9 mouse cellular contexts compared by ENCODE assay signal in the genomic region with DNA sequence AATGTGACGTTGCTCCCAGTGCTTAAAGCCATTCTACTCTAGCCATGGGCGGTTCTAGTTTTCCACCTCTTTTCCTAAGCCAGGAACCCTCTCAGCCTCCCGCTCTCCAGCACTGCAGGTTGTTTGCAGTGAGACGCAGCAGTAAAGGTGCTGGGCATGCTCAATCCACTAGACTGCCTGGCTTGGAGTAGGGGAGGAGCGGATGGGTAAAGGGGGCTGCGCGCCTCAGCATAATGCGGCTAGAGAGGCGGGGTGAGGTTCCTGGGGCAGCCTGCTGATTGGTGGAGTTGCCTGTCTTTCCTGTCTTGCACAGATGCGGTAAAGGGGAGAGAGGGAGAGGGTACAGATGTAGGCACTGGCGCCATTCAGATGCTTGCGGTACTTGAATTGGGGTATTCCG. TPM values are rescaled to one million over a fixed set of nuclear protein-coding genes. Genes with fewer than 3 reads are reported as not detected.
DNase-seq lines count a peak whose midpoint lies in the region; ATAC-seq and TF ChIP-seq lines count a peak whose summit lies in the region.
"Had no signal": no experiment of that assay in that cellular context is flagged by ENCODE, and none has a peak within 500 bp of the region (broad histone marks: within the 10 kb centered on the region; RNA-seq: fewer than 3 reads in every experiment).

No protein-coding gene starts in this region.

- no peak for TF ChIP-seq CTCF in heart, postnatal 0 days (IDR thresholded peaks at IDR 0.05; ENCODE audit: low read depth)

- H3K27ac ChIP-seq in forebrain, embryonic 14.5 days (ENCODE audit: low read depth, low read length), result peak overlapping the region; percentile 35
- H3K27ac ChIP-seq in heart, postnatal 0 days (ENCODE audit: low read depth), result 0 out of 2 replicates have a peak overlapping the region, but pooled peaks have one; percentile 95
- no peak overlapping the region for H3K27ac ChIP-seq in liver, embryonic 12.5 days
- no peak overlapping the region; the same call in 1 of the 2 replicates for H3K27ac ChIP-seq in neural tube, embryonic 11.5 days (ENCODE audit: low read depth, low read length)

- WGBS in forebrain, embryonic 14.5 days, result 0% methylated on average over 13 of the region's 13 CpGs
- WGBS in heart, postnatal 0 days, result 1% methylated on average over 13 of the region's 13 CpGs
- WGBS in liver, embryonic 12.5 days (ENCODE audit: insufficient replicate concordance), result 3% methylated on average over 13 of the region's 13 CpGs
- WGBS in neural tube, embryonic 11.5 days, result 1% methylated on average over 13 of the region's 13 CpGs

- peak; percentile 24 for DNase-seq in urinary bladder, adult 2 months (ENCODE audit: low spot score)
- DNase-seq in urinary bladder, postnatal 10 days (ENCODE audit: low spot score), result no peak
- DNase-seq in forebrain, embryonic 14.5 days (ENCODE audit: low spot score), result peak; percentile 94
- DNase-seq in heart, postnatal 0 days (ENCODE audit: low spot score), result peak; percentile 47
- peak; percentile 74 for DNase-seq in kidney, postnatal 10 days
- DNase-seq in neural tube, embryonic 11.5 days (ENCODE audit: low spot score), result peak; percentile 87
- peak; percentile 27 to 40 for DNase-seq in thymus, postnatal 10 days (ENCODE audit: low spot score in 2 of 2)

- H3K9ac ChIP-seq in forebrain, embryonic 14.5 days (ENCODE audit: low read length), result no peak overlapping the region
- no peak overlapping the region; the same call in 1 of the 2 replicates for H3K9ac ChIP-seq in heart, postnatal 0 days (replicated peaks; ENCODE audit: low read depth, low read length)
- H3K9ac ChIP-seq in liver, embryonic 12.5 days, result no peak overlapping the region
- no peak overlapping the region for H3K9ac ChIP-seq in neural tube, embryonic 11.5 days (ENCODE audit: low read length)

- peaks cover 10% of the 10 kb centered on the region for H3K4me1 ChIP-seq in forebrain, embryonic 14.5 days (ENCODE audit: control insufficient read depth, insufficient read depth, low read length)
- peaks cover 14% of the 10 kb centered on the region; the same call in 1 of the 2 replicates for H3K4me1 ChIP-seq in heart, postnatal 0 days (ENCODE audit: control insufficient read depth, insufficient read depth)
- H3K4me1 ChIP-seq in liver, embryonic 12.5 days, result peaks cover 9% of the 10 kb centered on the region; the same call in 1 of the 2 replicates
- peaks cover 11% of the 10 kb centered on the region for H3K4me1 ChIP-seq in neural tube, embryonic 11.5 days (ENCODE audit: control insufficient read depth, insufficient read depth, low read length)

- peak; percentile 67 for ATAC-seq in forebrain, embryonic 14.5 days
- peak; percentile 26; the same call in 1 of the 2 replicates for ATAC-seq in heart, postnatal 0 days (ENCODE audit: insufficient read depth, low read depth)
- ATAC-seq in liver, embryonic 12.5 days, result no peak
- peak; percentile 57 for ATAC-seq in neural tube, embryonic 11.5 days (ENCODE audit: insufficient read depth, low FRiP score, low TSS enrichment)

- H3K9me3 ChIP-seq in forebrain, embryonic 14.5 days (replicated peaks; ENCODE audit: control insufficient read depth, low read length), result no peaks in the 10 kb centered on the region
- no peaks in the 10 kb centered on the region for H3K9me3 ChIP-seq in heart, postnatal 0 days (replicated peaks; ENCODE audit: control insufficient read depth, low read length)
- no peaks in the 10 kb centered on the region for H3K9me3 ChIP-seq in liver, embryonic 12.5 days (replicated peaks)
- H3K9me3 ChIP-seq in neural tube, embryonic 11.5 days (ENCODE audit: control insufficient read depth, low read length), result no peaks in the 10 kb centered on the region

- H3K27me3 ChIP-seq in forebrain, embryonic 14.5 days (replicated peaks; ENCODE audit: control insufficient read depth, insufficient read depth, low read length), result no peaks in the 10 kb centered on the region
- peaks cover 11% of the 10 kb centered on the region for H3K27me3 ChIP-seq in heart, postnatal 0 days (ENCODE audit: control insufficient read depth, insufficient read depth, low read length)
- peaks cover 71% of the 10 kb centered on the region for H3K27me3 ChIP-seq in liver, embryonic 12.5 days (replicated peaks)
- H3K27me3 ChIP-seq in neural tube, embryonic 11.5 days (ENCODE audit: control insufficient read depth, insufficient read depth, low read length), result no peaks in the 10 kb centered on the region

- TF ChIP-seq EP300 in heart, postnatal 0 days (IDR thresholded peaks at IDR 0.05; ENCODE audit: low read depth), result no peak

- H3K36me3 ChIP-seq in forebrain, embryonic 14.5 days (ENCODE audit: control insufficient read depth, insufficient read depth, low read length), result peaks cover 7% of the 10 kb centered on the region; the same call in 1 of the 2 replicates
- H3K36me3 ChIP-seq in heart, postnatal 0 days (replicated peaks; ENCODE audit: control insufficient read depth, insufficient read depth, low read length), result no peaks in the 10 kb centered on the region
- peaks cover 12% of the 10 kb centered on the region for H3K36me3 ChIP-seq in liver, embryonic 12.5 days
- peaks cover 6% of the 10 kb centered on the region; the same call in 1 of the 2 replicates for H3K36me3 ChIP-seq in neural tube, embryonic 11.5 days (ENCODE audit: control insufficient read depth, insufficient read depth, low read length)

- H3K4me3 ChIP-seq in forebrain, embryonic 14.5 days (ENCODE audit: low read depth, low read length), result peak overlapping the region; percentile 74
- H3K4me3 ChIP-seq in heart, postnatal 0 days (ENCODE audit: low read depth, low read length), result peak overlapping the region; percentile 78
- peak overlapping the region; percentile 23 for H3K4me3 ChIP-seq in liver, embryonic 12.5 days
- H3K4me3 ChIP-seq in neural tube, embryonic 11.5 days (ENCODE audit: low read depth, low read length), result peak overlapping the region; percentile 59

- H3K4me2 ChIP-seq in forebrain, embryonic 14.5 days (ENCODE audit: low read length), result peak overlapping the region; percentile 88
- peak overlapping the region; percentile 90 for H3K4me2 ChIP-seq in heart, postnatal 0 days (ENCODE audit: low read depth, low read length)
- H3K4me2 ChIP-seq in liver, embryonic 12.5 days, result peak overlapping the region; percentile 72
- peak overlapping the region; percentile 91 for H3K4me2 ChIP-seq in neural tube, embryonic 11.5 days (ENCODE audit: low read depth)

RNA-seq across cellular contexts. Expression of a gene that starts 1.6 kb away (rescaled TPM):
- polyA plus RNA-seq in urinary bladder, adult 2 months (2012; rRNA removed), result 6.6 and 7.7 TPM in 2 replicates
- 6.3 and 7.7 TPM in 2 replicates for polyA plus RNA-seq in forebrain, embryonic 14.5 days (2014; fragmentation: Nextera tagmentation; extraction: Ambion mirVana)
- 40.0 and 66.6 TPM in 2 replicates for total RNA-seq in heart, postnatal 0 days (2014; rRNA removed; ENCODE audit: low replicate concordance)
- polyA plus RNA-seq in heart, postnatal 0 days (2015; fragmentation: Nextera tagmentation; extraction: Ambion mirVana), result 4.4 and 4.7 TPM in 2 replicates
- polyA plus RNA-seq in liver, embryonic 12.5 days (2016; fragmentation: Nextera tagmentation; extraction: Ambion mirVana), result 1.8 and 1.9 TPM in 2 replicates
- polyA plus RNA-seq in neural tube, embryonic 11.5 days (2014; fragmentation: Nextera tagmentation; extraction: Ambion mirVana), result 11.5 TPM in 2 replicates

RNA-seq across cellular contexts. Expression of a gene that starts 23.5 kb away (rescaled TPM):
- 28.6 and 30.3 TPM in 2 replicates for polyA plus RNA-seq in urinary bladder, adult 2 months (2012; rRNA removed)
- 4.0 and 4.2 TPM in 2 replicates for polyA plus RNA-seq in forebrain, embryonic 14.5 days (2014; fragmentation: Nextera tagmentation; extraction: Ambion mirVana)
- total RNA-seq in heart, postnatal 0 days (2014; rRNA removed; ENCODE audit: low replicate concordance), result 10.7 and 13.2 TPM in 2 replicates
- polyA plus RNA-seq in heart, postnatal 0 days (2015; fragmentation: Nextera tagmentation; extraction: Ambion mirVana), result 5.5 and 6.6 TPM in 2 replicates
- 11.8 and 13.3 TPM in 2 replicates for polyA plus RNA-seq in liver, embryonic 12.5 days (2016; fragmentation: Nextera tagmentation; extraction: Ambion mirVana)
- 7.9 and 10.3 TPM in 2 replicates for polyA plus RNA-seq in neural tube, embryonic 11.5 days (2014; fragmentation: Nextera tagmentation; extraction: Ambion mirVana)

RNA-seq across cellular contexts. Expression of a gene that starts 59.9 kb away (rescaled TPM):
- polyA plus RNA-seq in urinary bladder, adult 2 months (2012; rRNA removed), result 0.04 TPM in 1 of 2 replicates, not detected in the other
- 27.9 and 28.5 TPM in 2 replicates for polyA plus RNA-seq in forebrain, embryonic 14.5 days (2014; fragmentation: Nextera tagmentation; extraction: Ambion mirVana)
- total RNA-seq in heart, postnatal 0 days (2014; rRNA removed; ENCODE audit: low replicate concordance), result not detected in 2 replicates
- 15.6 and 17.1 TPM in 2 replicates for polyA plus RNA-seq in heart, postnatal 0 days (2015; fragmentation: Nextera tagmentation; extraction: Ambion mirVana)
- polyA plus RNA-seq in liver, embryonic 12.5 days (2016; fragmentation: Nextera tagmentation; extraction: Ambion mirVana), result 4.0 and 4.5 TPM in 2 replicates
- polyA plus RNA-seq in neural tube, embryonic 11.5 days (2014; fragmentation: Nextera tagmentation; extraction: Ambion mirVana), result 32.4 and 36.1 TPM in 2 replicates
- total RNA-seq: gastrocnemius, postnatal 36 days had no signal

Comparison
In these comparisons a context has a peak if more than half of its experiments do, and no peak if none do; other contexts are left out.
1. H3K27ac ChIP-seq: peak in forebrain, embryonic 14.5 days (single experiment) and heart, postnatal 0 days (single experiment); none in liver, embryonic 12.5 days (single experiment) and neural tube, embryonic 11.5 days (single experiment).
2. H3K4me3 ChIP-seq: peak in every context shown above with its lines; median percentile 78 in heart, postnatal 0 days; 74 in forebrain, embryonic 14.5 days; 59 in neural tube, embryonic 11.5 days; 23 in liver, embryonic 12.5 days.
3. Peak in every context shown above with its lines, with median percentiles within 50 percentile points of each other: H3K4me2 ChIP-seq.